Mouse (Mus musculus): ENCODE results near the gene Nutf2-ps1. TPM values are rescaled to one million over a fixed set of nuclear protein-coding genes. Genes with fewer than 3 reads are reported as not detected.

Gene Nutf2-ps1
- polyA plus RNA-seq, 1 experiment from 2014 or later = 356 TPM

DNA sequence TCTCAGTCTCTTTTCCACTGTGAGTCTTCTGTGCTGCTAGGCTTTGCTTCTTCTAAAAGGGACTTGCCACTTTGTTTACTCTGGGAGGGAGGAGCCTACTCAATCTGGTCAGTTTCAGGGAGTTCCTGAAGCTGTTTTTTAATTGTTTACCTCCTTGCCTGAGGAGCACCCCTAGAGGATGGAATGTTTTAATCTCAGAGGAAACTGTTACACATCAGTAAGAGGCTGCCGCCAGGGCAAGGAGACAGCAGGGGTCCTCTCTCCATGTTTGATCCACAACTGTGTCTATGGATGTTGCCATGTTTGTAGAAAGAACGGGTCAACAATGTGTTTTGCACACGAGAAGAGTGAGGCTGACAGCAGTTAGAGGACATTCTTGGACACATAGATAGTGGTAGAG lies 28.4 kb downstream of the Nutf2-ps1 start:
- Histone ChIP-seq H3K9ac (ENCODE audit: low read length) (no peak overlapping the region), H3K4me3 (ENCODE audit: low read depth, low read length) (no peak overlapping the region), H3K27me3 (replicated peaks; ENCODE audit: control insufficient read depth, insufficient read depth, low read length) (no peaks in the 10 kb centered on the region), H3K27ac (ENCODE audit: low read depth) (no peak overlapping the region), H3K4me1 (replicated peaks; ENCODE audit: control insufficient read depth, insufficient read depth, low read length) (no peaks in the 10 kb centered on the region; the same call in 1 of the 2 replicates), H3K4me2 (ENCODE audit: low read length) (no peak overlapping the region), H3K36me3 (ENCODE audit: control insufficient read depth, insufficient read depth, low read length) (no peaks in the 10 kb centered on the region), H3K9me3 (ENCODE audit: control insufficient read depth, low read length) (no peaks in the 10 kb centered on the region)
- WGBS = 87% methylated on average over 3 of the region's 3 CpGs
- ATAC-seq (replicated peaks; ENCODE audit: low FRiP score, low TSS enrichment, low read depth) = no peak
- no peak for DNase-seq (ENCODE audit: low spot score)

DNA sequence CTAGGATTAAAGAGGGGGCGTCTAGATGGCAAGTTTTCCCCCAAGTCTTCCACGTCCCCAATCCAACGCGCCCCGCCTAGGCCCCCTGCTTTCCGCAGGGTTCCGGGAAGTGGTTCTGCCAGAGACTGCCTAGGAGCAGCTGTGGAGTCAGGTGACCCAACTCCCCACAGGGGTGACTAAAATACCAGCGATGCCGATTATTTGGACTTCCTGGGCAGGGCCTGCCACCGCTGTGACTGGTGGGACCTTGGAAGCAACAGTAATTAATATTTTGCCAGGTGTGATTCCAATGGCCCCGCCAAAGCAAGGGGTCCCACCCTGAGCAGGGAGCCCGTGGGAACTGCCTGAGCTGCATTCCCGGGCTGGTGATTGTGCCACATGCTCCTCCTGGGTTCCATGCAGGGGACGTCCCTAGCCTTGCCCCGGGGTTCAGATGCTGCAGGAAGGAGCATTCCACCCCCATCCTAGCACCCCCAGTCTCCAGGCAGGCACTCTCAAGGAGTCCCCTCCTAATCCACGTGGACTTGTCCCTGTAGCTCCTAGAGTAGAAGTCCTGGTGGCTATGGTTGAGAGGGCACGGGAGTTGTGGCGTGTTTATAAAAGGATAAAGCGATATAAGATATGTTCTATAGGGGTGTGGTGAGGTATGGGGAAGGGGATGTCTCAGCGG lies 31.5 kb downstream of the Nutf2-ps1 start:
- 22% methylated on average over 20 of the region's 20 CpGs for WGBS
- DNase-seq (ENCODE audit: low spot score) = no peak

DNA sequence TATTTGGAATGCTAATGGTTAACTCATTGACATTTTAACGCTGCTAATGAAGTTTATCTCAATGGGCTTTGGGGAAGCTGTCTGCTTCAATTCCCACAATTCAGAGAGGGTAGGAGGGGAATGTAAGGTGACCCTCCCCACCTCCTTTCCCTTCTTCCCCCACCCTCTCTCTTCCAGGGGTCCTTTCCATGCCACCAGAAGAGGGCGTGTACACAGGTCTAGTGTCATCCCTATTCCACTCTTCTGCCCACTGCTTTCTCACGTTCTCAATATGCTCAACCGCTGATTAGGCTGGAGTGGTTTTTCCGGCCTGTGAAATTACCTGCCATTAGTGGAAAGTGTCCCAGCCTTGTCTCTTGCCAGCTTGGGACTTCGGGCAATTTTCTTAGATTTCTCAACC lies 32.0 kb downstream of the Nutf2-ps1 start:
- Histone ChIP-seq H3K36me3 (ENCODE audit: control insufficient read depth, insufficient read depth, low read length) (no peaks in the 10 kb centered on the region), H3K27me3 (replicated peaks; ENCODE audit: control insufficient read depth, insufficient read depth, low read length) (no peaks in the 10 kb centered on the region), H3K9ac (ENCODE audit: low read length) (no peak overlapping the region), H3K27ac (ENCODE audit: low read depth) (no peak overlapping the region), H3K4me1 (replicated peaks; ENCODE audit: control insufficient read depth, insufficient read depth, low read length) (peaks cover 9% of the 10 kb centered on the region), H3K9me3 (ENCODE audit: control insufficient read depth, low read length) (no peaks in the 10 kb centered on the region), H3K4me3 (ENCODE audit: low read depth, low read length) (no peak overlapping the region), H3K4me2 (ENCODE audit: low read length) (peak overlapping the region; percentile 35)
- ATAC-seq (replicated peaks; ENCODE audit: low FRiP score, low TSS enrichment, low read depth) = no peak
- WGBS = 25% methylated on average over 6 of the region's 6 CpGs
- DNase-seq (ENCODE audit: low spot score) = no peak

More for the DNA sequence above, 31.5 kb downstream of the Nutf2-ps1 start:
- H3K9me3 ChIP-seq (ENCODE audit: control insufficient read depth, low read length) = no peaks in the 10 kb centered on the region
- H3K27ac ChIP-seq (ENCODE audit: low read depth) = no peak overlapping the region
- peaks cover 6% of the 10 kb centered on the region for H3K4me1 ChIP-seq (replicated peaks; ENCODE audit: control insufficient read depth, insufficient read depth, low read length)
- H3K9ac ChIP-seq (ENCODE audit: low read length) = no peak overlapping the region
- H3K4me3 ChIP-seq (ENCODE audit: low read depth, low read length) = no peak overlapping the region
- H3K36me3 ChIP-seq (ENCODE audit: control insufficient read depth, insufficient read depth, low read length) = no peaks in the 10 kb centered on the region
- no peak for ATAC-seq (replicated peaks; ENCODE audit: low FRiP score, low TSS enrichment, low read depth)
- H3K4me2 ChIP-seq (ENCODE audit: low read length) = peak overlapping the region; percentile 35
- H3K27me3 ChIP-seq (replicated peaks; ENCODE audit: control insufficient read depth, insufficient read depth, low read length) = no peaks in the 10 kb centered on the region

DNA sequence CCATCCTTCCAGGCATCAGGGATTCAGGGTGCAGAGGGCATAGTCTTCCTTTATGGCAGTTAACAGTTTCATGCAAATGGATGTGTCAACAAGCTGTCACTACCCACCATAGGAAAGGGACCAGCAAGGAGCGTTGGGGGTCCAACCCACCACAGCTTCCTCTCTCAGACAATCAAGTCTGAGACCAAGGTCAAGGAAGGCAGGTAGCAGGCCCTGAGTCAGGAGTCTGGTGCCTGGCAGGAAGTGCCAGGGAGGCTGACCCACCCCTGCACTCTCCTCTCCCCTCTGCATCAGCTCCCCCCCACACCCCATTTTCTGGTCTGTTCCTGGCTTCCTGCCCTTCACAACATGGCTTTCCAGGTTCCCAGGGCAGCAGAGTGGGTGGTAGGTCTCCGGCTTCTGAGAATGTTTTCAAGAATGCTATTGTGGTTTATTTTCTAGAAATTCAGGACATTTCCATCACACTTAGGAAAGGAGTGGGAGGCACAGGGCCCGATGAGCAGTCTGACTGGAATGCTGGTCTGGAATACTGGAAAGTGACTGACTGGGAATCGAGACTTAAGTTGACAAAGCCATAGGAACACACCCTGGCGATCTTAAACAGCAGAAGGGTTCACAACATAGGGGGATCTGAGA lies 33.8 kb downstream of the Nutf2-ps1 start:
- H3K27ac ChIP-seq (ENCODE audit: low read depth) = no peak overlapping the region
- DNase-seq (ENCODE audit: low spot score) (no peak), ATAC-seq (replicated peaks; ENCODE audit: low FRiP score, low TSS enrichment, low read depth) (no peak)

DNA sequence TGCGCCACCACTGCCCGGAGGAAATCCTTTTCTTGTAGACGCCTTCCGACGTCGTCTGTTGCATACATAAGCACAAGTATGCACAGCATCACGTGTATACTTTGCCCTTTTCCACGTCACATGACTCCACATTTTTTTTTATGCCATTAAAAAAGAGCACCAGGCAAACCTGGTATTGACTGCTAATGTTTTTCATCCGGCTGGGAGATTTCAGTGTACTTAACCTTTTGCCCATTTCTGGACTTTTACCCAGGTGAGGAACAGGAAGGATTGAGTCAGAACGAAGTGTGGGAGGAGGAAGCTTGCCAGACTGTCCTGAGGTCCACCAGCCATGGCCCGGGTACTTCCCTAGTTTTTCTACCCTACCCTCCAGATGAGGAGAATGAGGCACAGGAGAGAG lies 34.5 kb downstream of the Nutf2-ps1 start:
- no peak for ATAC-seq (replicated peaks; ENCODE audit: low FRiP score, low TSS enrichment, low read depth)
- WGBS = 82% methylated on average over 11 of the region's 11 CpGs
- no peak overlapping the region for H3K4me3 ChIP-seq (ENCODE audit: low read depth, low read length)

More for the DNA sequence above, 33.8 kb downstream of the Nutf2-ps1 start:
- H3K9me3 ChIP-seq (ENCODE audit: control insufficient read depth, low read length) = no peaks in the 10 kb centered on the region
- H3K9ac ChIP-seq (ENCODE audit: low read length) = no peak overlapping the region
- WGBS = 63% methylated on average over 5 of the region's 5 CpGs
- no peaks in the 10 kb centered on the region for H3K36me3 ChIP-seq (ENCODE audit: control insufficient read depth, insufficient read depth, low read length)
- no peak overlapping the region for H3K4me3 ChIP-seq (ENCODE audit: low read depth, low read length)
- H3K4me1 ChIP-seq (replicated peaks; ENCODE audit: control insufficient read depth, insufficient read depth, low read length) = peaks cover 9% of the 10 kb centered on the region
- no peak overlapping the region for H3K4me2 ChIP-seq (ENCODE audit: low read length)
- H3K27me3 ChIP-seq (replicated peaks; ENCODE audit: control insufficient read depth, insufficient read depth, low read length) = no peaks in the 10 kb centered on the region

DNA sequence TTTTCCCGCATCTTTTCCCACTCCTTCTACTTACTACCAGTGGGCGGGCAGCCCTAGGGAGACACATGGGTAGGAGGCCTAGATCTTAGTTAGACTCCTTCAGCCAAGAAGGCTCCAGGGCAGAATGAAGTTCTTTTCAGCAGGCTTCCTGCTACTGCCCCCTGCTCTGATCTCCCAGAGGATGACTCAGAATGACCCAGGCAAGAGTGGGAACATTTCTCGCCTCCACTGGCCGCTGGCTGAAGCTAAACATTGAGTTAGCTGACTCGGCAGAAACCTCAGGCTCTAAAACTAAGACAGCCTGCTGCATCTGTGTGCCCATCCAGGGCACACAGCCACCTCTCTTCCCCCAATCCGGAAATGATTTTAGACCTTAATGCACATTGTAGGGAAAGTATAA lies 36.1 kb downstream of the Nutf2-ps1 start:
- WGBS = 31% methylated on average over 6 of the region's 6 CpGs
- no peak overlapping the region for H3K4me2 ChIP-seq (ENCODE audit: low read length)
- ATAC-seq (replicated peaks; ENCODE audit: low FRiP score, low TSS enrichment, low read depth) (no peak), DNase-seq (ENCODE audit: low spot score) (no peak)
- no peak overlapping the region for H3K4me3 ChIP-seq (ENCODE audit: low read depth, low read length)
- H3K9me3 ChIP-seq (ENCODE audit: control insufficient read depth, low read length) = no peaks in the 10 kb centered on the region
- H3K27ac ChIP-seq (ENCODE audit: low read depth) = no peak overlapping the region
- peaks cover 9% of the 10 kb centered on the region for H3K4me1 ChIP-seq (replicated peaks; ENCODE audit: control insufficient read depth, insufficient read depth, low read length)
- no peaks in the 10 kb centered on the region for H3K36me3 ChIP-seq (ENCODE audit: control insufficient read depth, insufficient read depth, low read length)
- H3K27me3 ChIP-seq (replicated peaks; ENCODE audit: control insufficient read depth, insufficient read depth, low read length) = no peaks in the 10 kb centered on the region
- no peak overlapping the region for H3K9ac ChIP-seq (ENCODE audit: low read length)

More for the DNA sequence above, 34.5 kb downstream of the Nutf2-ps1 start:
- Histone ChIP-seq H3K27me3 (replicated peaks; ENCODE audit: control insufficient read depth, insufficient read depth, low read length) (no peaks in the 10 kb centered on the region), H3K4me2 (ENCODE audit: low read length) (no peak overlapping the region), H3K9me3 (ENCODE audit: control insufficient read depth, low read length) (no peaks in the 10 kb centered on the region), H3K27ac (ENCODE audit: low read depth) (no peak overlapping the region), H3K36me3 (ENCODE audit: control insufficient read depth, insufficient read depth, low read length) (no peaks in the 10 kb centered on the region), H3K9ac (ENCODE audit: low read length) (no peak overlapping the region), H3K4me1 (replicated peaks; ENCODE audit: control insufficient read depth, insufficient read depth, low read length) (peaks cover 9% of the 10 kb centered on the region)
- no peak for DNase-seq (ENCODE audit: low spot score)

DNA sequence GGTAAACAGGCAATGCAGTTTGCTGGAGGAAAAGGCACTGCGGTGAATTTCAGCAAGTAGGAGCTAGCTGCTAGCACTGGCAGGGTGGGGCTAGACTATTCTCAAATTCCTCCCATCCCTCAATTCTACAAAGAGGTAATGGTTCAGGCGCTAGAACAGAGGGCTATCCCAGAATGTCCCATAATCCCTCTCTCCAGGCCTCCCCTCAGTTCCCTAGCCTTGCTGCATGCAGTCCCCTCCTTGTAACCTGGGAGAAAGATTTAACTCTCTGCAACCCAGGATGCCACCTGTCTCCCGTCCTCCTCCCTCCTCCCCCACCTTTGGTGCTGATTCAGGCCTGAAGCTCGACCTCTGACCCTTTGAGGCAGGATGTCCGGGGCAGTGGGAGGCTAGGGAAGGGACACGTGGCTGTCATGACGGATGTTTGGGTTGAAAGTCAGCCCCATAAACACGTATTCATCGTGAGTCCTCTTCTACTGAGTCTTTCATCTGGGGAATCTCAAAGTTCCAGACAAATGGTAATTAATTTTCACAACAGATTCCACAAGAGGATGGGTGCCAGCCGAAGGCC lies 36.6 kb downstream of the Nutf2-ps1 start:
- WGBS = 20% methylated on average over 10 of the region's 10 CpGs
- no peak overlapping the region for H3K4me3 ChIP-seq (ENCODE audit: low read depth, low read length)
- H3K9ac ChIP-seq (ENCODE audit: low read length) = no peak overlapping the region
- no peaks in the 10 kb centered on the region for H3K36me3 ChIP-seq (ENCODE audit: control insufficient read depth, insufficient read depth, low read length)
- H3K4me2 ChIP-seq (ENCODE audit: low read length) = no peak overlapping the region
- DNase-seq (ENCODE audit: low spot score) (no peak), ATAC-seq (replicated peaks; ENCODE audit: low FRiP score, low TSS enrichment, low read depth) (no peak)
- no peak overlapping the region for H3K27ac ChIP-seq (ENCODE audit: low read depth)
- no peaks in the 10 kb centered on the region for H3K9me3 ChIP-seq (ENCODE audit: control insufficient read depth, low read length)
- H3K4me1 ChIP-seq (replicated peaks; ENCODE audit: control insufficient read depth, insufficient read depth, low read length) = peaks cover 9% of the 10 kb centered on the region
- H3K27me3 ChIP-seq (replicated peaks; ENCODE audit: control insufficient read depth, insufficient read depth, low read length) = no peaks in the 10 kb centered on the region

DNA sequence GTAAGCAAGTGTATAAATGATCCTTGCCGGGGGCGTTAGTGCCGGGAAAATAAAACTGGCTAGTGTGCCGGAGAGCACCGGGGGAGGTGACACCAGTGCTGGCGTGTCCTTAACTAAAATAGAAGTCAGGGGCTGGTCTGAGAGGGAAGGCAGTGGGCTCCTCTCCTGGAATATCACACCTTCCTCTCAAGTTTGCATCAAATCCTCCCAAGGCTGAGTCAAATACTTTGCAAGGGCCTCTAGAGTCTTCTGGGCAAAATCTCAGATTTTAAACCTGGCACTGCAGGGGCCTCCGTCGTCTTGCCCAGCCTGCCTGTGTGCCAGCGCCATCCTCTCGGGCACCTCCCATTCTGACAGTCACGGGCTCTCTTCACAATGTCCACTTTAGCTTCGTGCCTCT lies 37.9 kb downstream of the Nutf2-ps1 start:
- H3K4me2 ChIP-seq (ENCODE audit: low read length) = no peak overlapping the region
- H3K4me1 ChIP-seq (replicated peaks; ENCODE audit: control insufficient read depth, insufficient read depth, low read length) = peaks cover 9% of the 10 kb centered on the region
- H3K9me3 ChIP-seq (ENCODE audit: control insufficient read depth, low read length) = no peaks in the 10 kb centered on the region
- H3K27me3 ChIP-seq (replicated peaks; ENCODE audit: control insufficient read depth, insufficient read depth, low read length) = no peaks in the 10 kb centered on the region
- H3K27ac ChIP-seq (ENCODE audit: low read depth) = no peak overlapping the region
- DNase-seq (ENCODE audit: low spot score) (no peak), ATAC-seq (replicated peaks; ENCODE audit: low FRiP score, low TSS enrichment, low read depth) (no peak)
- no peak overlapping the region for H3K9ac ChIP-seq (ENCODE audit: low read length)
- 72% methylated on average over 12 of the region's 12 CpGs for WGBS
- no peak overlapping the region for H3K4me3 ChIP-seq (ENCODE audit: low read depth, low read length)
- H3K36me3 ChIP-seq (ENCODE audit: control insufficient read depth, insufficient read depth, low read length) = no peaks in the 10 kb centered on the region
